Mouse (Mus musculus): Measurements from ENCODE around the gene Nek1. TPM values are rescaled to one million over a fixed set of nuclear protein-coding genes. Genes with fewer than 3 reads are reported as not detected.

Gene Nek1
- polyA plus RNA-seq, 1 experiment from 2014 or later, result 30.3 TPM

DNA sequence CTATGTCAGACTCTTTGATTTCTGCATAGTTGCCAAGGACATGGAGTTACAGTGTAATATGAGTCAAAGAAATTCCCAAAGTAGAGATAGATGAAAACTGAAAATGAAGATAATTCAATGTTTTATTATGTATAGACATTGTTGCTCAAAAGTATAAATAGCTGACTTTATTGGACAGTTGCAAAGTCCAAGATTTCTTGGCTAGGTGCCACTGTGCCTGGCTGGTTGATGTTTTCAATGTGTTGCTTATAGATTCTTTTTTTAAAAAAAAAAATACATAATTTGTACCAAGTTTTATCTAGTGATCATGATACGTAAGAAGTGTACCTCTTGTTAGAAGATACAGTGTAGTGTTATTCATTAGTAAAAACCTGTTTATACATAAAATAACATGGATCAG lies 53.8 kb downstream of the Nek1 start:
- Histone ChIP-seq H3K9ac (no peak overlapping the region), H3K27me3 (ENCODE audit: control insufficient read depth, insufficient read depth, low read length) (no peaks in the 10 kb centered on the region), H3K4me1 (replicated peaks; ENCODE audit: control insufficient read depth, insufficient read depth, low read length) (no peaks in the 10 kb centered on the region), H3K4me2 (replicated peaks) (no peak overlapping the region), H3K27ac (no peak overlapping the region), H3K4me3 (replicated peaks; ENCODE audit: low read length) (no peak overlapping the region), H3K36me3 (replicated peaks; ENCODE audit: control insufficient read depth, insufficient read depth) (peaks cover 5% of the 10 kb centered on the region), H3K9me3 (ENCODE audit: control insufficient read depth, low read length) (no peaks in the 10 kb centered on the region)
- DNase-seq (ENCODE audit: low spot score), result no peak
- no peak for ATAC-seq (ENCODE audit: low FRiP score)
- WGBS, result 94% methylated on average over 1 of the region's 1 CpGs

DNA sequence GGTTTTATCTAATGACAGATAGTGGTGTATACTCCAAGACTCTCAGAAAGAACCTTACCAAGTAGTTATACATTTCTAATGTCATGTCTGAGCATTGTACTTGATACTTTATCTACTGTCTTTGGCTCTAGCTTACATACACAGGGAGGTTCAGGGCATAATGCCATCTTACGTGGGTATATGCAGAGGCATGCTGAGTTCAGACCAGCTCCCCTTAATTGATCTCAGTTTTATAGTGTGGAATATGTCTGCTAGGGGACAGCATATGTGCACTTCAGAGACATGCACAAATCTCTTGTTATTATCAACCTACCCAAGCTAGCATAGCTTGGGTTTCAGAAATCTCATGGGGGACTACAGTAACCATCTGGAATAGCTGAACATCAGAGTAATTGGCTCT lies 60.0 kb downstream of the Nek1 start:
- H3K36me3 ChIP-seq (replicated peaks; ENCODE audit: control insufficient read depth, insufficient read depth), result peaks cover 5% of the 10 kb centered on the region
- H3K4me3 ChIP-seq (replicated peaks; ENCODE audit: low read length), result no peak overlapping the region
- no peaks in the 10 kb centered on the region for H3K9me3 ChIP-seq (ENCODE audit: control insufficient read depth, low read length)
- H3K4me1 ChIP-seq (replicated peaks; ENCODE audit: control insufficient read depth, insufficient read depth, low read length), result no peaks in the 10 kb centered on the region
- 66% methylated on average over 1 of the region's 1 CpGs for whole genome bisulfite sequencing
- ATAC-seq (ENCODE audit: low FRiP score) (no peak), DNase-seq (ENCODE audit: low spot score) (no peak)
- no peak overlapping the region for H3K9ac ChIP-seq
- H3K4me2 ChIP-seq (replicated peaks), result no peak overlapping the region
- H3K27ac ChIP-seq, result no peak overlapping the region
- no peaks in the 10 kb centered on the region for H3K27me3 ChIP-seq (ENCODE audit: control insufficient read depth, insufficient read depth, low read length)

DNA sequence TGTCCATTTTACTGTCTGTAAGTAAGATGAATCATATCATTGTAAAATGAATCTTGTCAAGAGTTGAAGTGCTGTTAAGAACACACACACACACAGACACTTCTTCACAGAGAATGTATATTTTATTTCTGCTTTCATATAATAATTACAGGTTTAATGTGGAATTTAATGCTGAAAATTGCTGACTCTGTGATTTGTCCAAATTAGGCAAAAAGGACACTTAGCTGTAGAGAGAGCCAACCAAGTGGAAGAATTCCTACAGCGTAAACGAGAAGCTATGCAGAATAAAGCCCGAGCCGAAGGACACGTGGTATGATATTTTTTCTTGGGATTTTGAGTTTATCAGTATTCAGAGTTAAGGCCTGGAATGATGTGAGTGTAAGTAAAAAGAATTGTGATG lies 61.3 kb downstream of the Nek1 start:
- H3K4me1 ChIP-seq (replicated peaks; ENCODE audit: control insufficient read depth, insufficient read depth, low read length), result no peaks in the 10 kb centered on the region
- H3K36me3 ChIP-seq (replicated peaks; ENCODE audit: control insufficient read depth, insufficient read depth), result peaks cover 5% of the 10 kb centered on the region; the same call in 1 of the 2 replicates
- H3K4me3 ChIP-seq (replicated peaks; ENCODE audit: low read length), result no peak overlapping the region
- H3K27me3 ChIP-seq (ENCODE audit: control insufficient read depth, insufficient read depth, low read length), result no peaks in the 10 kb centered on the region
- no peak for DNase-seq (ENCODE audit: low spot score)
- no peak overlapping the region for H3K9ac ChIP-seq
- WGBS, result 81% methylated on average over 5 of the region's 5 CpGs
- H3K4me2 ChIP-seq (replicated peaks), result no peak overlapping the region
- no peaks in the 10 kb centered on the region for H3K9me3 ChIP-seq (ENCODE audit: control insufficient read depth, low read length)
- ATAC-seq (ENCODE audit: low FRiP score), result no peak
- H3K27ac ChIP-seq, result no peak overlapping the region

DNA sequence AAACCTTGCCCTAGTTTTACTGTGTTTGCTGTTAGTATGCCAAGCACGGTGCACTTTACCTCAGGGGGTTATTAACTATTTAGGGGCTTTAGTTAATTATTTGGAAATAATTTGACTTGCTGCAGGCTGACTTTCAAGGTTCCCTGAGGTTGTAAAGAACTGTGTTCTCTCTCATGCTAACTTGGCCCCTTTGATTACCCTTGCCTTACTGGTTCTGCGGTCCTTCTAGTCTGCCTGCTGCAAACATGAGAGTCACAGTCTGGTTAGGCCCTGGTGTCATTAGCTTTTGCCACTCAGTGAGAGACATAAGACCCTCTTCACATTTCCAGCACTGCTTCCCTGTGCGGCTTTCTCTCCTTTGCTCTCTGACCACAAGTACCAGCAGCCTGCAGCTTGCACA lies 64.0 kb downstream of the Nek1 start:
- no peak for ATAC-seq (ENCODE audit: low FRiP score)
- peak; percentile 29 for DNase-seq (ENCODE audit: low spot score)
- Histone ChIP-seq H3K9me3 (ENCODE audit: control insufficient read depth, low read length) (no peaks in the 10 kb centered on the region), H3K27ac (no peak overlapping the region), H3K4me3 (replicated peaks; ENCODE audit: low read length) (no peak overlapping the region), H3K9ac (no peak overlapping the region), H3K27me3 (ENCODE audit: control insufficient read depth, insufficient read depth, low read length) (no peaks in the 10 kb centered on the region), H3K4me1 (replicated peaks; ENCODE audit: control insufficient read depth, insufficient read depth, low read length) (no peaks in the 10 kb centered on the region), H3K4me2 (replicated peaks) (no peak overlapping the region), H3K36me3 (replicated peaks; ENCODE audit: control insufficient read depth, insufficient read depth) (no peaks in the 10 kb centered on the region)
- 64% methylated on average over 3 of the region's 3 CpGs for WGBS

DNA sequence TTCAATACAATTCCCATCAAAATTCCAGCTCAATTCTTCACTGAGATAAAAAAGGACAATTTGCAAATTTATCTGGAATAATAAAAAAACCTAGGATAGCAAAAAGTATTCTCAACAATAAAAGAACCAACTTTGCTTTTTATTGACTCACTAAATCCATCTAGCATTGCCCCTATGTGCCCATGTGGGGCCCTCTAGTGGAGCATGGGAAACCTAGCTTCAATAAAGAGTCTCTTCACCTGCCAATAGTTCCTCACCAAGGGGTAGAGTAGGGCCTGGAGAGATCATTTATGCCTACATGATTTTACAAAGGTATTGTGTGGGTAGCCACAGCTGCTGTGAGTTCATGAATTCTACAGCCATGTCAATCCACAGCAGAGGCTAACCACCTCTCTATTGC lies 66.1 kb downstream of the Nek1 start:
- Histone ChIP-seq H3K27me3 (ENCODE audit: control insufficient read depth, insufficient read depth, low read length) (no peaks in the 10 kb centered on the region), H3K4me1 (replicated peaks; ENCODE audit: control insufficient read depth, insufficient read depth, low read length) (no peaks in the 10 kb centered on the region)
- no peak for ATAC-seq (ENCODE audit: low FRiP score)

DNA sequence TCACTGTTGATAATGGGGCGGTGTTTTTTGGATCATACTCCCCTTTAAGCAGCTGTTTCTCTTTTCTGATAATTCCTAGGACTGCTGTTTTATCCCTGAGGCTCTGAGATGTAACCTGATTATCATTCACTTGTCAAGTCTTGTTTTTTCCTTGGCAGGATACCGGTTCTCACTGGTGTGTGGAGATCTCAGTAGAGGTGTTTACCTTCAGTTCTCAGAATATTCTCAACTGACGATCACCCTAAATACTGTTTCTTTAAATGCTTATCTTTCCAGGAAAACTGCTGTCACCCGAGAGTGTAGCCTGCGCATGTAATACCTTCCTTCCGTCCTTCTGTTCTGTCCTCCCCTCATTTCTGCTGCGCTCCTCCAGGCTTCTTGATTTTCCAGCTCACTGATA lies 67.4 kb downstream of the Nek1 start:
- Histone ChIP-seq H3K4me1 (replicated peaks; ENCODE audit: control insufficient read depth, insufficient read depth, low read length) (no peaks in the 10 kb centered on the region), H3K9me3 (ENCODE audit: control insufficient read depth, low read length) (no peaks in the 10 kb centered on the region), H3K9ac (no peak overlapping the region), H3K27ac (no peak overlapping the region), H3K4me3 (replicated peaks; ENCODE audit: low read length) (no peak overlapping the region), H3K36me3 (replicated peaks; ENCODE audit: control insufficient read depth, insufficient read depth) (no peaks in the 10 kb centered on the region), H3K4me2 (replicated peaks) (no peak overlapping the region), H3K27me3 (ENCODE audit: control insufficient read depth, insufficient read depth, low read length) (no peaks in the 10 kb centered on the region)
- WGBS, result 89% methylated on average over 7 of the region's 7 CpGs
- ATAC-seq (ENCODE audit: low FRiP score) (no peak), DNase-seq (ENCODE audit: low spot score) (no peak)

More for the DNA sequence above, 66.1 kb downstream of the Nek1 start:
- H3K4me3 ChIP-seq (replicated peaks; ENCODE audit: low read length), result no peak overlapping the region
- H3K4me2 ChIP-seq (replicated peaks), result no peak overlapping the region
- DNase-seq (ENCODE audit: low spot score), result no peak
- H3K9ac ChIP-seq, result no peak overlapping the region
- H3K27ac ChIP-seq, result no peak overlapping the region
- no peaks in the 10 kb centered on the region for H3K9me3 ChIP-seq (ENCODE audit: control insufficient read depth, low read length)
- H3K36me3 ChIP-seq (replicated peaks; ENCODE audit: control insufficient read depth, insufficient read depth), result no peaks in the 10 kb centered on the region

DNA sequence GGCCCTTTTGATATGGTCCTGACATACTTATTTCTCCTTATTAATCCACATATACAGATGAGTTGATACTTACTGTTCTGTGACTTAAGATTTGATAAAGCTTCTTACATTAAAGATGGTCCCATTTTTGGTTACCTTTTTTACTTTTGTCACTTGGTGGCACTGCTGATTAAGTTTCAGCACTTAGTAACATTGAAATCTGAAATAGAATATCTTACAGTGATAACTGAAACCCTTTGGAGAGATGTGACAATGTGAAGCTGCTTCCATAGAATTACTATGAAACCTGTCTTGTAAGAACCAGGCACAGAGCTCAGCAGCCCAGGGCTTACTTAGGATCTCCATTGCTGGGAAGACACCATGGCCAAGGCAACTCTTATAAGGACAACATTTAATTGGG lies 82.1 kb downstream of the Nek1 start:
- Histone ChIP-seq H3K9me3 (ENCODE audit: control insufficient read depth, low read length) (no peaks in the 10 kb centered on the region), H3K27me3 (ENCODE audit: control insufficient read depth, insufficient read depth, low read length) (no peaks in the 10 kb centered on the region), H3K4me3 (replicated peaks; ENCODE audit: low read length) (no peak overlapping the region), H3K4me2 (replicated peaks) (no peak overlapping the region), H3K4me1 (replicated peaks; ENCODE audit: control insufficient read depth, insufficient read depth, low read length) (no peaks in the 10 kb centered on the region), H3K27ac (no peak overlapping the region), H3K9ac (no peak overlapping the region), H3K36me3 (replicated peaks; ENCODE audit: control insufficient read depth, insufficient read depth) (peaks cover 19% of the 10 kb centered on the region)
- peak; percentile 62; the same call in 1 of the 2 replicates for ATAC-seq (ENCODE audit: low FRiP score)
- peak; percentile 71 for DNase-seq (ENCODE audit: low spot score)

DNA sequence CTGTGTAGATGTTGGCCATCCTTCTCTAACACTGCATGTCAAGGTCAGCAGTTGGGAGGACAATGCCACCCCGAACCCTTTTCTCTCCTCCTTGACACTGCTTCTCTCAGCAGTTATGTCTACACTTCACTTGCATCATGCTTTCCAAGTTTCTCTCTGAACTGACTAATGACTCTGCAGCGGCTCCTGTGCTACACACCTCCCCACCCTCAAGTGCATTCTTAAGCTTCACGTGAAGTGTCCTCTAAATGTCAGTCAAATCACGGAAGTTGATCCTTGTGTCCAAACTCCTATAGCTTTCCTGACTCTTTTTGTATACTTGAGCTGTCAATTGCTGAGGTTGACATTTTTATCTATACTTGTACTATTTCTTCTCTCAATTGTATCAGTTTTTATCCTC lies 117.5 kb downstream of the Nek1 start:
- H3K9ac ChIP-seq, result no peak overlapping the region
- no peak overlapping the region for H3K4me2 ChIP-seq (replicated peaks)
- no peaks in the 10 kb centered on the region for H3K27me3 ChIP-seq (ENCODE audit: control insufficient read depth, insufficient read depth, low read length)
- H3K9me3 ChIP-seq (ENCODE audit: control insufficient read depth, low read length), result no peaks in the 10 kb centered on the region
- ATAC-seq (ENCODE audit: low FRiP score), result no peak
- DNase-seq (ENCODE audit: low spot score), result no peak
- H3K4me1 ChIP-seq (replicated peaks; ENCODE audit: control insufficient read depth, insufficient read depth, low read length), result no peaks in the 10 kb centered on the region
- peaks cover 14% of the 10 kb centered on the region; the same call in 1 of the 2 replicates for H3K36me3 ChIP-seq (replicated peaks; ENCODE audit: control insufficient read depth, insufficient read depth)
- H3K27ac ChIP-seq, result no peak overlapping the region
- H3K4me3 ChIP-seq (replicated peaks; ENCODE audit: low read length), result no peak overlapping the region
- WGBS, result 94% methylated on average over 4 of the region's 4 CpGs

DNA sequence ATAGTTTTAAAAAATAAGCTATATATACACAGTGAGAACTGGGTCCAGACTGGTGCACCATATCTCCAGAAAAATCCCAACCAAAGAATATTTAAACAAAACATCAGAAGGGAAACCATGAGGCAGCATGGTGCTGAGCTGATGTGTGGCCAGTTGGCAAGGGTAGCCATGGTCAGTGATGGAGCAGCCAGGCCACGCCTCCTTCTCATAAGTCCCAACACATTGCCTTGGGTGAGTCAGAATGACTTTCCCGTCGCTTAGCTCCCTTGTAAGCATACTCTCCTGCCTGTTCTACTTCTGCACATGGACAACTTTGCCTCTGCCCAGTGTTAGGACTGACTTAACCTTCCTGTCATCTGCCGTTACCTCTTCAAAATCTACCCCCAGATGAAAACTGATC lies 118.9 kb downstream of the Nek1 start:
- Histone ChIP-seq H3K9me3 (ENCODE audit: control insufficient read depth, low read length) (no peaks in the 10 kb centered on the region), H3K4me2 (replicated peaks) (no peak overlapping the region), H3K36me3 (replicated peaks; ENCODE audit: control insufficient read depth, insufficient read depth) (peaks cover 9% of the 10 kb centered on the region; the same call in 1 of the 2 replicates), H3K27ac (no peak overlapping the region), H3K9ac (no peak overlapping the region), H3K4me3 (replicated peaks; ENCODE audit: low read length) (no peak overlapping the region), H3K4me1 (replicated peaks; ENCODE audit: control insufficient read depth, insufficient read depth, low read length) (no peaks in the 10 kb centered on the region), H3K27me3 (ENCODE audit: control insufficient read depth, insufficient read depth, low read length) (no peaks in the 10 kb centered on the region)
- WGBS, result 92% methylated on average over 4 of the region's 4 CpGs
- no peak for DNase-seq (ENCODE audit: low spot score)
- ATAC-seq (ENCODE audit: low FRiP score), result no peak

DNA sequence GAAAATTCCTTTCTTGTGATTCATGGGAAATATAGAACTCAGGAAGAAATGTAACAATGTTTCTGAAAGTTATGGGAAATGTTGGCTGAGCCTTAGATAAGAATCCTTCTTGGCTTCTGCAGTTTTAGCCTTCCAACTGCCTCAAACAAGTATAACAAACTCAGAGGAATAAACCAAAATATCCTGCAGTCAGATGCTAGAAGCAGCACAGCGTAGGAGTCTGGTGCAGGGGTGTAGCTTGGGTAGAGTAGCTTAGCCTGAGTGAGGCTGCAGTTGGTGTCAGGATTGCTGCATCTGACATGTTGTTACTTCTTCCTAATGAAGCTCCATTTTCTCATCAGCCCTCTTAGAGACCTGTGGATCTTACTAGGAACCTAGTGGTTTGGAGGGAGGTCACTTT lies 128.6 kb downstream of the Nek1 start:
- Histone ChIP-seq H3K36me3 (replicated peaks; ENCODE audit: control insufficient read depth, insufficient read depth) (peaks cover 15% of the 10 kb centered on the region), H3K4me3 (replicated peaks; ENCODE audit: low read length) (no peak overlapping the region), H3K4me1 (replicated peaks; ENCODE audit: control insufficient read depth, insufficient read depth, low read length) (no peaks in the 10 kb centered on the region), H3K27me3 (ENCODE audit: control insufficient read depth, insufficient read depth, low read length) (no peaks in the 10 kb centered on the region), H3K9ac (no peak overlapping the region), H3K4me2 (replicated peaks) (no peak overlapping the region), H3K9me3 (ENCODE audit: control insufficient read depth, low read length) (no peaks in the 10 kb centered on the region), H3K27ac (no peak overlapping the region)
- DNase-seq (ENCODE audit: low spot score) (no peak), ATAC-seq (ENCODE audit: low FRiP score) (no peak)
- WGBS, result 100% methylated on average over 1 of the region's 1 CpGs

Measured in hindbrain, embryonic 14.5 days (tissue).